Mouse (Mus musculus) cerebellum, postnatal 10 days (tissue): ENCODE measurements around the gene Zscan10.
A peak's percentile ranks its signal among the peaks of the same experiment; 100 is the strongest.
"Not testable (repeated sequence)": the region's sequence is repeated elsewhere in the genome, so short reads cannot be mapped to it uniquely, and the experiment has no call there.

Experiments
- DNase-seq, 2 experiments: peaks; one replicate each; pipeline ENCODE4 v3.0.0; 2021; ENCODE audit warnings: mixed read lengths in 2 of 2

Zscan10 gene

GRCm38 (mm10) chr17:23592208-23592925, 8.3 kb upstream of the Zscan10 start:
- DNase-seq, result peak; percentile 99

- DNase-seq, result no peak
Measured at GRCm38 (mm10) chr17:23592926-23593300, 7.7 kb upstream of the Zscan10 start.

GRCm38 (mm10) chr17:23595139-23595538, 5.5 kb upstream of the Zscan10 start:
- DNase-seq, result not testable (repeated sequence)

GRCm38 (mm10) chr17:23598582-23599552, 1.8 kb upstream of the Zscan10 start, which contains the start of gene Zfp13:
Gene Zfp13 (minus strand): TSS chr17:23599487.
- DNase-seq, result peak; percentile 71 to 77

- DNase-seq, result no peak
Measured at GRCm38 (mm10) chr17:23599605-23600063, 1.0 kb upstream of the Zscan10 start.

- DNase-seq, result no peak
Measured at GRCm38 (mm10) chr17:23601836-23602585, 1.4 kb downstream of the Zscan10 start.

GRCm38 (mm10) chr17:23603077-23603476, 2.4 kb downstream of the Zscan10 start:
- peak; percentile 16 to 22 for DNase-seq

GRCm38 (mm10) chr17:23603542-23603941, 2.9 kb downstream of the Zscan10 start:
- DNase-seq, result peak; percentile 36 to 44

- peak; percentile 18 to 24 for DNase-seq
Measured at GRCm38 (mm10) chr17:23604394-23604793, 3.7 kb downstream of the Zscan10 start.

- DNase-seq, result no peak
Measured at GRCm38 (mm10) chr17:23605220-23605619, 4.6 kb downstream of the Zscan10 start.

- peak; percentile 95 for DNase-seq
Measured at GRCm38 (mm10) chr17:23609612-23610011, 9.0 kb downstream of the Zscan10 start.

GRCm38 (mm10) chr17:23610361-23610800, 9.7 kb downstream of the Zscan10 start:
- DNase-seq, result peak; percentile 85

GRCm38 (mm10) chr17:23617087-23617486, 16.4 kb downstream of the Zscan10 start:
- DNase-seq, result no peak

- DNase-seq, result no peak
Measured at GRCm38 (mm10) chr17:23620351-23620750, 19.7 kb downstream of the Zscan10 start.

- no peak for DNase-seq
Measured at GRCm38 (mm10) chr17:23627813-23628212, 27.2 kb downstream of the Zscan10 start.

GRCm38 (mm10) chr17:23630195-23631020, 29.8 kb downstream of the Zscan10 start:
- DNase-seq, result peak; percentile 91 to 93

- DNase-seq, result peak; percentile 52 to 62
Measured at GRCm38 (mm10) chr17:23631241-23631640, 30.6 kb downstream of the Zscan10 start.

GRCm38 (mm10) chr17:23644613-23645495, 44.2 kb downstream of the Zscan10 start, which contains the start of gene Mmp25:
Gene Mmp25 (minus strand): TSS chr17:23645277.
- peak; percentile 66 to 67 for DNase-seq

GRCm38 (mm10) chr17:23645894-23646293, 45.2 kb downstream of the Zscan10 start:
- DNase-seq, result no peak

GRCm38 (mm10) chr17:23651363-23651762, 50.7 kb downstream of the Zscan10 start:
- no peak for DNase-seq
